Mouse (Mus musculus) C2C12 (cell line): ENCODE results near the gene Lrrc39.

Experiments
- CEBPB ChIP-seq: IDR thresholded peaks from one replicate; pipeline ENCODE4 v1.6.1; 2011; ENCODE audit warnings: low read depth, mild to moderate bottlenecking, control low read depth, moderate library complexity
- CTCF ChIP-seq: IDR thresholded peaks from one replicate; pipeline ENCODE4 v1.5.1; 2011; ENCODE audit not compliant: control insufficient read depth, insufficient read depth, insufficient read length
- FOSL1 ChIP-seq: IDR thresholded peaks from one replicate; pipeline ENCODE4 v1.8.0; 2011; ENCODE audit warnings: mild to moderate bottlenecking, low read length; ENCODE audit not compliant: poor library complexity, insufficient read depth, severe bottlenecking
- MAX ChIP-seq: IDR thresholded peaks from one replicate; pipeline ENCODE4 v1.6.1; 2011; ENCODE audit warnings: mild to moderate bottlenecking, control low read depth
- MYOD1 ChIP-seq: IDR thresholded peaks from one replicate; pipeline ENCODE4 v1.6.1; 2011; ENCODE audit warnings: low read depth; ENCODE audit not compliant: control insufficient read depth, insufficient read length
- MYOG ChIP-seq: IDR thresholded peaks from one replicate; pipeline ENCODE4 v1.6.1; 2011; ENCODE audit not compliant: control insufficient read depth, insufficient read length; ENCODE audit errors: extremely low read depth
- USF1 ChIP-seq: IDR thresholded peaks from one replicate; pipeline ENCODE4 v1.6.1; 2011; ENCODE audit warnings: low read depth, mild to moderate bottlenecking, control low read depth, moderate library complexity

GRCm38 (mm10) chr3:116529741-116530140, 33.0 kb upstream of the Lrrc39 start:
- TF ChIP-seq CTCF, result no peak
- no peak for TF ChIP-seq MAX
- TF ChIP-seq MYOD1, result no peak
- TF ChIP-seq USF1, result no peak
- no peak for TF ChIP-seq CEBPB
- no peak for TF ChIP-seq MYOG
- no peak for TF ChIP-seq FOSL1
